Mouse (Mus musculus) liver, adult 2 months (tissue): ENCODE measurements at regions not wholly inside any gene's neighbourhood (a gene's known extent, or its start where the extent isn't known, plus 50 kb on each side); places are given as distances from the start of the nearest gene placed in this dataset.

ENCODE experiments used
- CTCF ChIP-seq: fragments of 200-500 bp; IDR thresholded peaks from 2 replicates; pipeline ENCODE4 v1.5.1; 2011; ENCODE audit warnings: low read depth, low read length, control low read depth
- POLR2A ChIP-seq: fragments of 200-500 bp; IDR thresholded peaks from 2 replicates; pipeline ENCODE4 v1.6.1; 2011; ENCODE audit warnings: low read length, control low read depth; ENCODE audit not compliant: insufficient read depth; ENCODE audit errors: extremely low read depth

DNA sequence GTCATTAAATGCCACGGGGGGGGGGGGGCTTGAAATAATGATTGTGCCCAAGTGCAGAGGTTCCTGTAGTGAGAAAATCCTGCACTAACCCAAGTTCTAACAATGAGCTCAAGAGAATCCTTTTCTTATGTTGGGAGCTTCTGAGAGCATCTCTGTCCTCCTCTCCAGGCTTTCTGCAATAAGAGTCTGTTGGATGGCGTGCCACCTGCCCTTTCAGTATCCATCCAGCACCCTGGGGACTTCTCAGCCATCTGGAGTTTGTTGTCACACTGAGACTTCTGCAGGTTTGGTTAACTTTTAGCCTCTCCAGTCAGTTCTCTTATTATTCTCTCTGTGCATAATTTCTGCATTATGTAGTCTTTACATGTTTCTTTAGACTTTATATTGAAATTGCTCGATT, 530.1 kb downstream of the Plod2 start:
- TF ChIP-seq CTCF (no peak), POLR2A (no peak)
